Mouse (Mus musculus) left cerebral cortex, adult 8-10 months (tissue): ENCODE results near the gene Hnrnpa3. TPM values are rescaled to one million over a fixed set of nuclear protein-coding genes. Genes with fewer than 3 reads are reported as not detected.
"Not testable (repeated sequence)": the region's sequence is repeated elsewhere in the genome, so short reads cannot be mapped to it uniquely, and the experiment has no call there.

Experiments used
- DNase-seq, 2 experiments: peaks; one replicate each; pipeline ENCODE4 v3.0.0; 2022; ENCODE audit warnings: low spot score in 2 of 2
- total RNA-seq, 4 experiments: library from RNA; stranded (reverse); gene quantifications; 2 replicates each; pipeline ENCODE4 v1.2.4; 2022

Gene Hnrnpa3
- total RNA-seq, 4 experiments from 2014 or later: 254 to 299 (median 281) TPM

DNA sequence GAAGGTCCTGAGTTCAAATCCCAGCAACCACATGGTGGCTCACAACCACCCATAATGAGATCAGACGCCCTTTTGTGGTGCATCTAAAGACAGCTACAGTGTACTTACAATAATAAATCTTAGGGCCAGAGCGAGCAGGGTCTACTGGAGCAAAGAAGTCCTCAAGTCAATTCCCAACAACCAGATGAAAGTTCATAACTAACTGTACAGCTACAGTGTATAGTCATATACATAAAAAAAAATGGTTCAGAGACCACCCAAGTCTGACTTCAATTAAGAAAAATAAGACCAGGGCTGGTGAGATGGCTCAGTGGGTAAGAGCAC, 12.2 kb downstream of the Hnrnpa3 start:
- DNase-seq: no peak

DNA sequence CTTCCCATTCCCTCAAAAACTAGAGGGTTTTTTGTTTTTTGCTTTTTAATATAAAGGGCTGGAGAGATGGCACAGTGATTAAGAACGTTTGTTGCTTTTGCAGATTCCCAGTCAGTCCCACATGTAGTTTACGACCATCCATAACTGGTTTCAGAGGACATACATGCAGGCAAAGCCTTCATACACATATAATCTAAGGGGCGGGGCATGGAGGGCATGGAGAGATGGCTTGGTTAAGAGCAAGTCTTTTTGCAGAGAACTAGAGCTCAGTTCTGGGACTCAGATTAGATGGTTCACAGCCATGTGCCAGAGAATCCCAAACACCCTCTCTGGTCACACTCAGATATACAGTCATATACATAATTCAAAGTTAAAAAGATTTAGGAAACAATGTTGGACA, 13.5 kb downstream of the Hnrnpa3 start:
- DNase-seq: no peak

DNA sequence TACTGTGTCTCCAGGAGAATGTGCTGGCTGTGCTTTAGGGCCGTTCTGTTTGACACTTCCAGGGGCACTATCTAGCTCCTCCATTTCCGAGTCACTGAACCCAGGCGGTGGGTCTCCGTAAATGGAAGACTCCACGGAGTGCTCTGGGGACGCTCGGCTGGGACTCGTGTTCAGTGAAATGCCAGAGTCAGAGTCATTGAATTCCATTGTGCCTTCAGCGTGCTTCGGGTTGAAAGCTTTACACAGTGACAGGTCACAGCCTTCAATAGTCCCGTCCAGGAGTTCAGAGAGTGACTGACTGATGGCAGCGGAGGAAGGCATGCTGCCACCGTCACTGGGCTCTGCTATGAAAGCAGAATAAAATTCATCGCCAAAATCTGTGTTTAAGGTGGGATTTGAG, 17.5 kb downstream of the Hnrnpa3 start:
- no peak for DNase-seq

DNA sequence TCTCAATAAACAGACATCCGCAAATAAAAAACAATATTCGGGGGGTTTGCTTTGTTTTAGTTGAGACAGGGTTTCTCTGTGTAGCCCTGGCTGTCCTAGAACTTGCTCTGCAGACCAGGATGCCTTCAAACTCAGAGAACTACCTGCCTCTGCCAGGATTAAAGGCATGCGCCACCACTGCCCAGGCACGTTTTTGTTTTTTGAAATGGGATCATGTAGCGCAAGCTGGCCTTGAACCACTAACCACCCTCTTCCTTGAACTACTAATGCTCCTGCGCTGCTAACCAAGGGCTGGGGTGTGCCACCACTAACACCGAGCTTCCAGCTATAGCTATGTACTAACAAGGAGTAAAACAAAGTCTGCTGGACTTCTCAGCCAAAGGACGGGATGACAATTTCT, 20.9 kb downstream of the Hnrnpa3 start:
- no peak for DNase-seq

DNA sequence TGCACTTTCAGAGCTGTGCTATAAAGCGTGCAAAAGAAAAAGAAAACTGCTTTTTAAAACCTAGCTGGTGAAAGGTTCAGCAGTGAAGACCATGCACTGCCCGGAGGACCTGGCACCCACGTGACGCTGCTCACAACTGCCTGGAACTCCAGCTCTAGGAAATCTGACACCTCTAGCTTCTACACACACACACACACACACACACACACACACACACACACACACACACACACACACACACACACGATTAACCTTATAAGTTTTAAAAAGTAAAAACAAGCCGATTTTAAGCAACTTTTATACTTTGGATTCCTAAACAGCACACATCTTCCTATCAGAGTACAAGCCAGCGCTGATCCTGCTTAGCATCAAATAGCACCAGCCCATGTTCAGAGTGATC, 22.4 kb downstream of the Hnrnpa3 start:
- DNase-seq: no peak

DNA sequence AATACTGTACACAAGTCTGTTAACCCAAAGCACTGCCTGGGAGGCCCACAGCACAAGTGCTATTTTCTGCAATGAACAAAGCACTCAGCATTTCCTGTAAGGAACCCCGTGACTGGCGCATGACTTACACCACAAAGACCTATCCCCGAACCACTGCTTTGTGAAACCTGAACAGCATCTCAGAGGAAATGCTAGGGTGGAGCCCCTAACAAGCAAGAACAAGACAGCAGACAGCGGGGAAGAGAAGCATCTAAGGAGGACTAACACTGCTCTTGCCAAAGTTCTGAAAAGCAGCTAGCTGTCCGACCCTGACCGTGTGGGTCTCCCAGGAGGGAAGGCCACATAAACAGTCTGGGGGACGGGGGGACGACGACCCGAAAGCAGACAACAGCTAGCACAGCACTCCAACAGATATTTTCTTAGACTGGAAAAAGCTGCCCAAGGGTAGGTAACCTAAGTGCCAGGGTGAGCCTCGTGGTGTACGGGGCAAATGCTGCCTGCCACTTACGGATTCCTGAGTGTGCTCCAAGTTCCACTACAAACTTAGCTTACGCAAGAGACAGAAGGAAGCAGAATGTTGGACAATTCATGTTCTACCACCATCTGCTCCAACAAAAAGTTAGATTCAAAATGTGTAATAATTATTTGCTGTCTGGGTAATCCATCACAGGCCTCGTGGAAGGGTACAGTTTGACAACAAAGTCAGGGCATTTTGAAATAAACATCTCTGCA, 24.1 kb downstream of the Hnrnpa3 start:
- DNase-seq: no peak

DNA sequence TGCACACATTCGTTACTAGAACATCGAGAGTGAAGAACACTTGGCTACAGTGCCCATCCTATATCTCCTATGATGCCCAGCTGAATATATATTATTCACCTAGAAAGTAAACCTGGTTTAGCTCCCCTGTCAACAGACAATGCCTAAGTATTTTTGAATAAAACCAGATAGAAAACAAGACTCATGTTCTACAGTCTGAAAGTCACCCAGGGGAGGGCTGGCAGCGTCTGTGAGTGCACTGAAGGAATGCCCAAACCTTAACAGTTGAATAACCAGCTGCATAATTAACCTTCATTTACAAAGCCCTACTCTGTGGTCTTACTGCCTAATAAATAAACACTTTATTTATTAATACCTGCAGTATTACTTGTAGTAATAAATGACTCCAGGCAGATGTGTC, 25.5 kb downstream of the Hnrnpa3 start:
- no peak for DNase-seq

DNA sequence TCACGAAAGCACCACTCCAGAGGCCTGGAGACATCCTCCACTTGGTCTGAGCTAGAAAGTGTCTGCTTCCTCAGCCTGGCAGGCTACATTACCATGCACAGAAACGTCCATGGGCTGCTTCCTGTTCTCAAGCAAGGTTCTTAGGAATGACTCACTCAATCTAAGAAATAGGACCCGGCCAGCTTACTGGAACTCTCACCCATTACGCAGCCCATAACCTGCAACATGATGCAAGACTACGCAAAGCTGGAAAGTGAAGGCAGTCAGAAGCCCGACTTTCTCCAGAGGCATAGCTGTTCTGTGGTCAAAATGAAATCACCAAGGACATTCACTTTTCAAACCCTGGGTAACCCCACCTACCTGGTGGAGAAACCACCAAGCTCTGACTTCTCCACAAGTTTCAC, 26.4 kb downstream of the Hnrnpa3 start:
- no peak for DNase-seq

DNA sequence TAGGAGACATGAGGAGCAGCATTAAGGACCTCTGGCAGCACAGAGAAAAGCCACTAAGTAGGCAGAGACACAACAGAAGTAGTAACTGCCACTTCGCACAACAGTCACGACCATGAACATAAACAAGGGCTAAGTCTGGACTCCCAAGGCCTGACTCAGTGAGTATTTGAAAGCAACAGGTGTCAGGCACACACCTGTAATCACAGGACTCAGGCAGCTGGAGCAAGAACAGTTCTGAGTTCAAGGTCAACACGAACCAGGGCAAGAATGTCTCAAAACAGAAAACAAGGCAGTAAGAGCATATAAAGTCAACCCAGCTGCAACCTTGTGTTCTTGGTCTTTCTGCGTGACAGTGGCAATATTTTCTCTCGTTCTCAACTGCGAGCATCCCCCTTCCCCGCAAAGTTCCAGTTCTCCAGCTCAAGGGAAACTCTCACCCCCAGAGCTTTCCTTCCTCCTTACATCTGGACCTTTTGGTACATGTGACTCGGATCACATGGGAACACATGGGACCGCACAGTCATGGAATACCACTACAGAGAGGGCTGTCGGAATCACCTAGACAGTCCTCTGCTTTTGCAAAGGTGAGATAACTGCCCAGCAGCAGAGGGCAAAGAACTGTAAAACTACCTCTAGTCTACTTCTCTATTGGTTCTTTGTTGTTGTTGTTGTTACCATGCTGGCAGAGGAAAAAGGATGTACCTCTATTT, 28.1 kb downstream of the Hnrnpa3 start:
- no peak for DNase-seq

DNA sequence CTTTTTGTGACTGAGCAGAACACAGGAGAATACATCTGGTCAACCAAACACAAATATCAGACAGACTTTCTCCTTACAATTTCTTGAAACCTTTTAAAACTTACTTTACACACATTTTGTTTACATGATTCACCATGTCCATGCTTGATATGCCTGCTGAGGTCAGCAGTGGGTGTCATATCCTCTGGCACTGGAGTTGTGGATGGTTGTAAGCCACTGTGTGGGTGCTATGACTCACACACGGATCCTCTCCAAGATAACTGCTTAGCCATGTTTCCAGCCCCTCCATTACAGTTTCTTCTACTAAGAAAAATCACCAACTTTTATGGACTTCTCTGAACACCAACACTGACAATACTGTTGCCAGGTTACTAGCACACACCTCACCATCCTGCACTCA, 29.8 kb downstream of the Hnrnpa3 start:
- no peak for DNase-seq

DNA sequence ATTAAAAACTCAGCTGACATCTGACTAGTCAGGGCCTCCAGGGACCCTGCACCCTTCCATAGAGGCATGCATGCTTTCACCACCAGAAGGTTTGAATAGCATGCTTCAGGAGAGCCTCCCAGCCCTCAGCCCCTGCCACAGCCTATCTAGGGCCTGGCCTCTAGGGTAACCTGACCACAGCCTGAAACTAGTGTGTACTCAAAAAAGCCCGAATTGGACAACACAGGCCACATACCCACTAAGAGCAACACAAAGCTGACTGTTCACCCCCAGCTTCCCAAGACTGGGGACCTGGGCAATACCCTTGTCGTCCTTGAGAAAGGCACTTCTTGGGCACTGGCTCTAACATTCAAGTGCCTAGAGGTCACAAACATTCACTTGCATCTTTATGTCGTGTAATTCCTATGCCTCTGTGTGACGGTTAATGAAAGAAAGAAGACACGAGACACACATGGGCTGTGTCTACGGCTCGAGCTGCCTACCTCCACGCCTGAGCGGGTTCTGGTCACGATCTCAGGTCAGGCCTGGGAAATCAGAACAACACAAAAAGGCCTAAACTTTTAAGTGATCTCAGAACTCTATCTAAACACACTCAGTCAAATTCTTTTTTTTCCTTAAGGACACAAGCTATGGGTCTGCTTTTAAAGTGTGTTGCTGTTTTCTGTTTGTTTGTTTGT, 30.6 kb downstream of the Hnrnpa3 start:
- DNase-seq: no peak

DNA sequence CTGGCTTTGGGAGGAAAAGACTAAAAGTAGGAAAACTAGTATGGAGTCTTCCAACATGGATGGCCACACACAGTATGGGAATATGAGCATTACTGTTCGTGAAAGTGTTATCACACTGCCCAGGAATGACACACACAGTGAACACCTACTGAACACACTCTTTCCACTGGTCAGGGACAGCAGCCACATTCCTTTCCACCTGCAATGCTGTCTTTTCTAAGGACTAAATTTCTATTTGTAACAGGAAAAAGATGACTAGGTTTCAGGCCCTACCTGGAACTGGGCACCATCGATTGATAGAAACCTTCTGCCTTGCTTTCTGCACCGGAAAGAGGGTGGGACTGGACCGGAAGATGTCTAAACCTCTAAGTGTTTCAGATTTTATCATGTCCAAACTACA, 31.6 kb downstream of the Hnrnpa3 start:
- DNase-seq: no peak

DNA sequence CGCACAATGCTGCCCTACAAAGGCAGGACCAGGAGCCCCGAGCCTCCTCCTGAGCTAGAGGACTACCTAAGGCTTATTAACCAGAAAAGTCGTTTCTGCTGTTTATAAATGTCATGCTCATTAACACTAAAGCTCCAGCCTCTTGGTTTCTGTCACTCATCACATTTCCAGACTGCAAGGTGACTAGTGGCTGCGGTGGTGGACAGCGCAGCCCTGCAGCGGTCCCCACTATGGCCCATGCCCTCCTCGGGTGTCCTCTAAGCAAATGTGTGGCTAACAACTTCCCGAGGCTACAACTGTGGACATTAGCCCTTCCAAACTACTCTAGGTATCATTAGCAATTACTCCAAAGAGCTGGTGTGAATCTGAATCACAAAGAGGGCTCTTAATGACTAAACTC, 32.3 kb downstream of the Hnrnpa3 start:
- DNase-seq: no peak

DNA sequence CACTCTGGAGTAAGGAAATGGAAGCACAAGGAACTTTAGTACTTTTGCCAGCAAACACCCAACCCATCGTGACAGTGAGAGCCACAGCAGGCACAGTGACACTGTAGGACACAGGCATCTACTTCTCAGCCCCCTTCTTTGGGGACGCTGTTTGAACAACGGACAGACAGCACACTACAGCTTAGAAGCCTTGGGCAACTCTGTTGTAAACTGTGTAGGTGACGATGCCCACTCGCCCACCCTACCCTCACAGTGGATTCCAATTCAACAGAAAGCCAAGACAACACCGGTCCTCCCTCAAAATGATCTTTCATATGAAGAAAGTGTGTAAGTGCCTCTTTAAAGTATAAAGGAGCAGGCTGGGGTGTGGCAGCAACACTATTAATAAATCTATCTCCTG, 33.3 kb downstream of the Hnrnpa3 start:
- DNase-seq: no peak

DNA sequence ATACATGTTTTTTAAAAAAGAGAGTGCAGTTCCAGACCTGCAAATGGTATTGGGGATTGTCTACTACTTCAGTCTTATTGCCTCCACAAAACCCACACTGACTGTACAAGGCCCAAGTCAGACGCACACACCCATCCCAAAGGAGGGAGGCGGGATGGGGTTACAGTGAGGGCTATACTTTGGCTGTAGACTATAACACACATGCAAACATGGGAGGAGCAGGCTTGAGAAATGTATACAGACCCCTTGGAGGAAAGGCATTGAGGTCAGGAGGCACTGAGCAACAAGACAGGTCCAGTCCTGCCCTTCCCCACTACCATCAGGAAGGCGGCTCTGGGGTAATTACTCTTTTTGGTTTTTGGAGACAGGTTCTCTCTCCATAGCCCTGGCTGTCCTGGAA, 35.9 kb downstream of the Hnrnpa3 start:
- DNase-seq: not testable (repeated sequence)

DNA sequence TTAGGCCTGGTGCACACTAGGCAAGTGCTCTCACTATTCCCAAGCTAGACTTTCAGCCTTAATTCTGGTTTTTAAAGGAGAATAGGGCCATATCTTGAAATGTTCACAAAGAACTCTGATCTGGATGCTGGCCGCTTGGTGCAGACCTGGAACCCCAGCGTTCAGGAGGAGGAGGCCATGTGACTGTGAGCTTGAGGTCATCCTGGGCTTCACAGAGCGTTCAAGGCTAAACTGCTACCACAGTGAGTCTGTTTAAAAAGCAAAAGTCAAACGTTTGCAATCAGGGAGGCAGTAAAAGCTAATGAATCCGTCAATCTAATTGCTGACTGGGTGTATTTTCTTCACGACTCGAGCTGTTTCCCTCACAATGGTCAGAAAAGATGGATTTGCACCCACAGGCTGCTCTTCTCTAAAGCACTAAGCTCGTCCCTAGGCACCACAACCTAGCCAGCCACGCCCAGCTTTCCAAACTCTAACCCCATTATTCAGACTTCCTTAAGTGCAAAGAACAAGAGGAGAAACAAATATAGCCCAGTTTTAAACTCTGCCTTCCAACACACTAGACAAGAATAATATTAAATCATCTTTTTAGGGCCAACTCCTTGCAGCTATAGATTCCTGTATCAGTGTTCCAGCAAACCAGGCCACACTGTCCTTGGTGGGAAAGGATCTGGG, 36.8 kb downstream of the Hnrnpa3 start:
- DNase-seq: no peak

DNA sequence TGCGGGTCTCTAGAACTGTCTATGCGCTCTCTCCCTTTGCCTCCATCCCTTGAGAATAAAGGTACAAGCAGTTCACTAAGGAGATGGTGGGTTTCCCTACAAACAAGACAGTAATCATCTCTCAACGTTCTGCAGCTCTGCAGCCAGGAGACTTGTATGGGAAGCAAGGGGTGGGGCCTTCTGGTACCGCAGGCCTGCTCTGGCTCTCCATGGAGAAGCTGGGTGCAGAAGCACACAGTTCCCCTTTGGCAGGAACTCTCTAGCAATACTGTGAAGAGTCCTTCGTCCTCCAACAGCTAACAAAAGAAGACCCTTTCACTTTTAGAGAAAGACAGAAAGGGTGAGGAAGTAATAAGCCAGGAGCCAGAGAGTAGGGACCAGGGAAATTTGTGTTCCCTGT, 37.3 kb downstream of the Hnrnpa3 start:
- DNase-seq: no peak

DNA sequence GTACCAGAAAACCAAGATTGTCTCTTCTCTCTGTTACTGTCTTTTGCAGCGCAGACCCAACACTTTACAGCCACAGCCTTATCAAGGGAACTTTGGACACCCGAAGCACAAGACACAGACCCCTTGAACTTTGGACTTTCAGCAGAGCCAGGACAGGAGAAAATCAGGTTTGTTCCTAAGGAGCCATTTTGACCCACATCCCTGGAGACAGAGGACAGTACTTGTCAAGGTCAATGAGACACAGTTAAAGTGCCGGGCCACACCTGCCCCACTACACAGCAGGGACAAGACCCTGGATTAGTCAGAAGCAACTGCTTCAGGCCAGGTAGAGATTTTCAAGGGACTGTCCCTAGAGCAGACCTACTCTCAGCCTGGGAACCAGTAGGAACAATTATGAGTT, 38.2 kb downstream of the Hnrnpa3 start:
- DNase-seq: no peak

DNA sequence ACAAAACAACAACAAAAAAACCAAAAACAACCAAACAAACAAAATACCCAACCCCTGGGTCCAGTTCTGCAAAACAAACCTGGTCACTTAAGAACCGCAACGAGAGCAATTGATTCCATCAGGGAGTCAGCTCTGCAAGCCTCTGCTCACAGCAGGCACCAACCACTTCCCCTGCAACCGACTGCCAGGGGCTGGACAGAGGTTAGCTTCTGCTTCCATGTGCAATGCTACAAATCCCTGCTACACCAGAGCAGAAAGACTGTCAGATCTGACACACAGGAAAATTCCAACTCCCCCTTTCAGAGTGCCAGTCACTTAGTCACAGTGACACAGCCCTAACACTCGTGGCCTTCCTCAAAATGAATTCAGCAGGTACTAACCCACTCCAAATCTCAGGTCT, 38.9 kb downstream of the Hnrnpa3 start:
- no peak for DNase-seq

DNA sequence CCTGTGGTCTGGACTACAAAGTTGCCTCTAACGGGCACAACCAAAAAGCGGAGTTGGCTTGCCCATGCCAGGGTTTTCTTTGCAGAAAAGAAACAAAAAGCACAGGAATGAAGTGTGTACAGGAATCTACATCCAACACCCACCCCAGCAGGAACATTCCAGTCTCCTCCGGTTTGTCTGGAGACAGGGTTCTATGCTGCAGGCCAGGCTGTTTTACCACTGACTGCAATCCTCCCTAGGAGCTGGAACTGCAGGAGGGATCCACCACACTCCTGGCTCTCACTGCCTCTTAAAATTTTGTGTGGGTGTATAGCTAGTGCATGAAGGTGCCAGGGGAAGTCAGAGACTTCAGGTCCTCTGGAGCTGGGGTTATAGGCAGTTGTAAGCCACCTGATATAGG, 39.8 kb downstream of the Hnrnpa3 start:
- no peak for DNase-seq

DNA sequence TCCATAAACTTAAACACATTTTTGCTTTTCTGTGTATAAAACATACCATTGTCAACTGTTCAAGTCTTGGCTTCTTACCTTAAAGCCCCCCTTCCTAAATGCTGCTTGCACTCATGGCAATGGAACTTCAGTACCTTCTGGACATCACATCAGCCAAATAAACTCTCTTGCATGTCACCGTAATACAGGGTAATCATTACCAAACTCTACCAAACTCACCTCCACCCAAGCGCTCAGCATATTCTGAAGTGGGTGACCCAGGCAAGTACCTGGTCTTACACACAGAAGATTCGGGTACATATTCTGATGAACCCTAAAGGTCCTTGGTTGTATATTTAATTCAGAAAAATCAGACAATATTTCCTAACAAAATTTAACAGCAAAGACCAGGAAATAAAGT, 41.5 kb downstream of the Hnrnpa3 start:
- no peak for DNase-seq

DNA sequence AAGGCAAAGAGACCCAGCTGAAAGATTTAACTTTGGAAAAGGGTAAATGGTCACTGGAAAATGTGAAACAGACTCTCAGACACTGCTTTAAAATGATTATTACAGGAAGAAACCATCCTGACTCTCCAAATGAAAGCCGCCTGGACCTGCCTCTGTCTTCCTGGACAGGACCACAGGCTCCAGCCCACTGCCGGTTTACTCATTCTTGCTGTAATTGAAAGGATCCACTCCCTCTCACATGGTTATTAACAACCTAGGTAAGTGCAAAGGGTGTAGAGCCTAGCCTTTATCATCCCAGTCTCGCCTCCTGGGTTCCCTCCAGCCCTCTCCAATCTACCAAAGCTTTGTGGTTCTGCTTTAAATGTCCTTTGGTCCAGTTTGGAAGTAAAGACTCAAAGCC, 42.1 kb downstream of the Hnrnpa3 start:
- DNase-seq: no peak
